Mouse (Mus musculus): ENCODE measurements around the gene Etv6.

DNA sequence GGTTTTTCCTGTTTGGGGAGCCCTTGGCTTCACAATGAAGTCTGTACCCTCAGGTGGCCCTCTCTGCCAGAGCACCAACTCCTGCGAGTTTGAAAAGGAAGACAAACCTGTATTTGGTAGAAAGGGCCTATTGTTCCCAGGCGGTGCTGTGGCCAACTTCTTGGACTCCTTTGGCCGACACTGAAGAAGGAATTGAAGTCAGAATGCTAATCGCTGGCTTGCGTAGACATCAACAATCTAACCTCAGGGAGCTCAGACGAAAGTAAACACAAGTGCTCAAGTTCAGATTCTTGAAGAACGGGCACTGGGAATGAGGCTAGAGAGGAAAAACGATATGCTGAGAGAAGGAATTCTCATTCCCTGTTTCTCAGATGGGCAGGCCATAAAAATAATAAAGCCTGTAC, 55.9 kb downstream of the Etv6 start:
- no peak for TF ChIP-seq CTCF (conservative IDR thresholded peaks at IDR 0.05; ENCODE audit: low read length)
- no peak for TF ChIP-seq NANOG (IDR thresholded peaks at IDR 0.05; ENCODE audit: borderline replicate concordance, low read length)
- TF ChIP-seq POU5F1 (IDR thresholded peaks at IDR 0.05; ENCODE audit: borderline replicate concordance, low read length): no peak
